Mouse (Mus musculus) E14TG2a.4 (cell line): Measurements from ENCODE around the gene Pop5.

Source experiments
- CTCF ChIP-seq: conservative IDR thresholded peaks from 2 replicates; pipeline ENCODE4 v1.5.1; 2014; ENCODE audit warnings: low read length
- NANOG ChIP-seq: IDR thresholded peaks from 2 replicates; pipeline ENCODE4 v1.6.1; 2014; ENCODE audit warnings: borderline replicate concordance, low read length, mixed read lengths

DNA sequence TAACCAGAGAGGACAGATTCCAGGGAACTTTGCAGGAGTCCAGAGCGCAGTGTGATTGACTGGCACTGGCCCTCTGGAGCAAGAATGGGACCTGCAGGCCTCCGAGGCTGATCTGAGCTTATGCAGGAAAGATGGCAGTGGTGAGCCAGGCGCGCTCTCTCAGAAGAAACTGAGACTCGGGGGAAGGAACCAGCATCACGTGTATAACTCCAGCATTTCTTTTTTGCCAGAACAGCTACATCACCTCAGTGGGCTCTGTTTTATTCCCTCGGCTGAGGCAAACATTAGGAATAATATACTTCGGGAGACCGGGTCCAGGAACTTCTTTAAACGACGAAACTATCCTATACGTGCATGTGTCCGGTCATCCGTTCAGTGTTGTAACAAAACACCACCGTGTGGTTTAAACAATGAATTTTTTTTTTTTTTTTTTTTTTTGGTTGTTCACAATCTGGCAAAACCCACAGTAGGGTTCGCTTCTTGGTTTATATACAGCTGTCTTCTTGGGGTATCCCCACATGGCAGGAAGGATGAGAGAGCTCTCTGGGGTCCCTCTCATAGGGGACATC is 4.0 kb upstream of the Pop5 start:
- no peak for TF ChIP-seq CTCF
- TF ChIP-seq NANOG, result no peak
